Mouse (Mus musculus) embryo, embryonic 9.5 days (tissue): ENCODE results near the gene Ip6k2.

Source experiments
- DNase-seq: peaks from one replicate; pipeline ENCODE4 v3.0.0-alpha.2; 2017; ENCODE audit errors: extremely low spot score

Ip6k2 gene

DNA sequence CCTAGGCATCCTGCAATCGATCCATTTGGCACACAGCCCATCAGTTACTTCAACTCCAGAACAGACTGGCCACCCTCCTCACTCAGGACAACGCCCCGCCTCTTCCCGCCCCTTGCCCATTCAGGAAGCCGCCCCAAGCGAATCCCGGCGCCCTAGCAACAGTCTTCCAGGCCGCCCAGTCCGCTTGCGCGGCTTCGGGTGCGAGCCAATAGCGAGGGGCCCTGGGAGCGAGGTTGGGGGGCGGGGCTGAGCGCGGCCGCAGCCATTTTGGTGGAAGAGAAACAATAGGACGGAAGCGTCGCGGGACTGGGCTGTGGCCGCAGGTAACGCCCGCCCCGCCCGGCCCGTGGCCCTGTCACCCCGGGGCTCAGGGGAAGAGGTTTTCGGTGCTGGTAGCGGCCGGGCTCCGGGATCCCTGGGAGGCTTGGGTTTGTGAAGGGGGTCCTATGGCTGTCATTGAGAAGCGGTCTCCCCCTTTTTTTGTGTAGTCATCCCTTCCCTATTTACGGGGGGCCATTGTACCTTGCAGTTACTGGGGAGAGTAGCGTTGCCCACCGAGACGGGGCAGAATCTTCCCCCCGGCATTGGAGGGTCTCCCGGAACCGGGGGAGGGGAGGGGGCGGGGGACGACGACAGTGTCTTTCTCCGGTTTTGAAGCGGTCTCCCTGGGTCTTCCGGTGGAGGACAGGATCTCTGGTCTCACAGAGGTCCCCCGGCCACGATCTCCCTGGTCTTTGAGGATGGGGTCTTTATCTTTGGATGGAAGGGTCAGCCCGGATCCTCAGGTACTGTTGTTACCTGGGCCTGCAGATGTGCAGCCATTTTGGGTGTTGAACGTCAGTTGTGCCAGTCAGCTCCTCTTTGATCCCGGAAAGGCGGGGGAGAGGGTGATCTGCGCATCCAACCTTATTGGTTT, at the start of gene Ip6k2:
Gene Ip6k2 (plus strand): TSS at position 249 of the 916 bp plus-strand sequence.
- DNase-seq: peak; percentile 98

DNA sequence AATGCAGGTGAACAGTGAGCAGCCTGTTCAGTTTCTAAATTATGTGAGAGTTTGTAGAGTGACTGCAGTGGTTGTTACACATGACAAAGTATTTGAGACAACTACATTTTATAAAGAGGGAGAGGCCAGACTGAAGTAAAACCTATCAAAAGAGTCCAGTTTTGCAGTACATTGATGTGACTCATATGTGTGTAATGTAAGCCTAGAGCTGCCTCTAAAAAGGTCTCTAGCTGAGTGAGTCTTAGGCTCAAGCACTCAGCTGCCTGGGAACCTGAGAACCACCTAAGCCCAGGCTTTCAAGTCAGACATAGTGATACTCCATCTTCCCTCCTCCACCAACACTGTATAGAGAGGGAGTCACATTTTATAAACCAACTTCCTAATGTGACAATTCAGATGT, 49.0 kb upstream of the Ip6k2 start:
- no peak for DNase-seq

DNA sequence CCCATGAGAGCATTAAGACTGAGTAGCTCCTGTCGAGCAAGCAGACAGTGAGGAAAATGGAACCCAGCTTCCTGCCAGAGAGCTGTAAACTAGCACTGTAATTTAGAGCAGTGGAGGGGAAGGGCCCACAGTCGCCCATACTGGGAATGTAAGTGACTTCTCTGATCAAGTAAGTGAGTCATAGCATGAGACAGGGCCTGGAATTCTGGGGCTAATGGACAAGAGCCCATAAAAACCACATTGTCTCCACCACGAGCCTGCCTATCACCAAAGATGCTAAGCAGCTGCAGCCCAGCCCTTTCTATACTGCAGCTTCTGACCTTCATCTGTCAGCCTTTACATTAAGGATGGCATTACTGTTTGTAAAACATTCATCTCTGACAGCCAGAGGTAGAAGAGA, 44.4 kb upstream of the Ip6k2 start:
- no peak for DNase-seq

DNA sequence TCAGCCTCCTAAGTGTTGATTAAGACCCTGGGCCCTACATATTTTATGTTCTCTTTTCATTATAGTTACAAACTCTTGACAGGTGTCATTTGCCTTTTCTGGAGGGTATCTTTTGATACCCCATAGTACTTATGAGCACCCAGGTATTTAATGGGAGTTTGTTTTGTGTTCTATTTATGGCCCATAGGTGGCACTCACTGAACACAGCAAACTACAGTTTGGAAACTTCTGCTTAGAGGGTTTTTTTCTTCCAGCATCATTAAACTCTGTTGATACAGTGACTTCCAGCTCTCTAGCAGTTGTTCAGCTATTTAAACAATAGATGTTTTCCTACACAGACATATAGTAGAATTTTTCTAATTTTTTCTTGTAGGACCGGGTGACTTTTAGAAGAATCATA, 43.5 kb upstream of the Ip6k2 start:
- no peak for DNase-seq

DNA sequence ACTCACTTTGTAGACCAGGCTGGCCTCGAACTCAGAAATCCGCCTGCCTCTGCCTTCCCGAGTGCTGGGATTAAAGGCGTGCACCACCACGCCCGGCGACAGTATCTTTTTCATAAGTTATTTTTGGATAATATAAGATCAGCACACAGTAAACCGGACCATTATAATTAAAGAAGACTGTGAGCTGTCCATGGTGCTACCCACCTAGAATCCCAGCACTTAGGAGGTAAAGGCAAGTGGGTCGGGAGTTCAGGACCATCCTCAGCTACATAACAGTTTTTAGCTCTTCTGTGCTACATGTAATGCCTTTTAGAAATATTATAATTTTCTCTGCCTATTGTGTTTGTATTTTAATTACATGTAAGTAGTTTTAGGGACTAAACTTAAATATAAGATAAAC, 41.5 kb upstream of the Ip6k2 start:
- no peak for DNase-seq

DNA sequence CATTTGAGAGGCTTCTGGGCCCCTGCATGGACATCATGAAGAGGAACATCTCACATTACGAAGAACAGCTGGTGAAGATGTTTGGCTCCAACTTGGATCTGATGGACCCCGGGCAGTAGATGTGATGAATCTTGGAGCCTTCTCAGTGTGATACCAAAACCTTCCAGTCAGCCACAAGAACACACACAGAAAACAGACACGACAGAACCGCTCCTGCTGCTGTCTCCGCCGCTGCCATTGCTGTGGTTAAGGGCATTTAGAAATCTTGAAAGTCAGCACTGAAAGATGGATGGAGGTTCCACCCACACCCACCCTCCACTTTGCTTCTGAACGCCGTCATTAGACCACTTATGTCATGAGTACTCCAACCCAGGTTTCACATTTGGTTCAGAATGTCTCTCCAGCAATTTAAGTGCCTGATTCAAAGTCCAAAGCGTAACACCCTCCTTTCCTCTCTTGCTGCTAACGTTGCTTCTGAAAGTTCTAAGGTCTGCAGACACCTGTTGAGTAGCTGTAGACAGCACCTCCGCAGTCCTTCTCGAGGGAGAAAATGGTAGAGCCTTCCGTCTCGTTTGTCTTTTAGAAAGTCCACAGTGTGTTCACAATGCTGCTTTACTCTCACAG, 36.6 kb upstream of the Ip6k2 start:
- DNase-seq: no peak

DNA sequence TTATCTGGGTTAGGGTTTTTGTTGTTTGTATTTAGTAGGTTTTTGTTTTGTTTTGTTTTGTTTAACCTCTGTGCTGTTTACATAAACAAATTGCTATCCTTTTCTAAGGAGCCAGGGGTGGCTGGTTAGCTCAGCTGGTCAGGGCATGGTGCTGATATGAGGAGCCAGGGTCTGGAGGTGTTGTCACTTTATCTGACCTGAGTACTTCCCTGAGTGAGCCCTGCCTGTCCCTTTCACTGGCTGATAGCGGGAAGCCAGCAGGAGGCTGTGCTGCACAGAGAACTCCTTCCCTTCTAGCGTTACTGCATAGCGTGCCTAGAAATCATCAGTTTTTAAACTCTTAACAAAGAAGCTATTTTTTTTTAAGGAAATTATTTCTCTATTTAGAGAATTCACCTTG, 35.9 kb upstream of the Ip6k2 start:
- DNase-seq: no peak

DNA sequence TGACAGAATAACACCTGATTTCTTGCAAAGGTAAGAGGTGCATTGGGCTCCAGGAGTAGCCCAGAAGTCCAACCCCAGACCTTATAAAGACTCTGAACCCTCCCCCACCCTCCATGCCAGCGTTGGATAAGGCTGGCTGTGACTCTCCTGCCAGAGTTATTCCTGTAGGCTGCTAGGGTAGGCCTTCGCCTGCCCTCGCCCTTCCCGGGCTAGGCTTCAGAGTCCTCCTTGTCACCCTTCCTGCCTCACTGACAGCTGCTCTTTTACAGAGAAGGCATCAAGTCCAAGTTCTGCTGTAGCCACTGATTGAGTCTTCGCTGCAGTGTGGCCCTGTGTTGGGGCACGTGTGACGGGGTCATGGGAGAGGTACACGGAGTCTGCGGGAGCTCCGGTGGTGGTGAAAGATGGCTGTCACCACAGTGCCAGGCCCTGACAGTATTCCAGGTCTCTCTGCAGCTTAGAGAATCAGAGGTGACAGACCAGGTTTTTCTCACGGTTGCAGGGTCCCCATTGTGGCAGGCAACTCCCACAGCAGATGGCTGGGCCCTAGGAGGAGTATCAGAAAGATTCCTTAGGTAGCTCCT, 34.9 kb upstream of the Ip6k2 start:
- no peak for DNase-seq

DNA sequence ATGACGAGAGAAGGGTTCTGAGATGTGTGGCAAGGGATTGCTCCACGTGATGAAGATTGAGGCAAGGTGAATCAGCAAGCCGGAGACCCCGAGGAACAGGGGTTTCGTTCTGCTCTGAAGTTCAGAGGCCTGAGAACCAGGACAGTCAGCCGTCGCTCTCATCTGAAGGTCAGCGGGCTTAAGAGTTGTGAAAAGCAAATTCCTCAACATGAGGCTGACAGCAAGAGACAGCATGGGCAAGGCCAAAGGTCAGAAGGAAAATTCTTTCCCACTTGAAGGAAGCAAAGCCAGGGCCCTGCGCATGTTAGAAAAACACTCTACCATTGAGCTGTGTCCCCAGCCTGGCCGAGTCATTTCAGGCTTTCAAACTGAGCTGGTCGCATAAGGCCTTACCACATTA, 33.0 kb upstream of the Ip6k2 start:
- no peak for DNase-seq

DNA sequence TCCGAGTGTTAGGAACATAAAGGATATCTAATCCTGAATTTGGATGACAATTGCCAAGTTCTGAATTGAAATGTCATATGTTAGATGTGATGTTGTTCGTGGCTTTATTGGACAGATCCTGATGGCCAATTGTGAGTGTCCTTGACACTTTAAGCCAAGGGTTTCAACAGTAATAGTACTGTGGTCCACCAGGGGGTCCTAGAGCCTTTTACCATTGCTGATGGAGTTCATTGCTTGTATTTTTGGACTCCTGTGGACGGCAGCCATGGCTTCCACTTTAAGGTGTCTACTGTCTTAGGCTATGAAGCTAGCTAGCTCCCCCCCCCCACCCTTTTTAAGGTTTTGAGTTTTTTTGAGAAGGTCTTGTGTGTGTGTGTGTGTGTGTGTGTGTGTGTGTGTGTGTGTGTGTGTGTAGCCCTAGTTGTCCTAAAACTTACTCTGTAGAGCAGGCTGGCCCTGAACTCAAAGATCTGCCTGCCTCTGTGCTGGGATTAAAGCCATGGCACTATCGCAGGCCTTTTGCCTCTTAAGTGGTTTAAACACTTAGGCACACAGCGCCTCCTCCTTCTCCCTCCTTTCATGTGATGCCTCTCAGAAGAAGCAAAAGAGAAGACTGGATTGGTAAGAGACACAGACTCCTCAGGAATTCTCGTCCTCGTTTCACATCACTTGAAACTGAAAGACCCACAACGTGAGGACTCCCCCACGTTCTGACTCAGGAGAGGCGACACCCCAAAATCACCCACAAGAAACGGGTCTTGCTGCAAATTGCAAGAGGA, 31.3 kb upstream of the Ip6k2 start:
- DNase-seq: no peak

DNA sequence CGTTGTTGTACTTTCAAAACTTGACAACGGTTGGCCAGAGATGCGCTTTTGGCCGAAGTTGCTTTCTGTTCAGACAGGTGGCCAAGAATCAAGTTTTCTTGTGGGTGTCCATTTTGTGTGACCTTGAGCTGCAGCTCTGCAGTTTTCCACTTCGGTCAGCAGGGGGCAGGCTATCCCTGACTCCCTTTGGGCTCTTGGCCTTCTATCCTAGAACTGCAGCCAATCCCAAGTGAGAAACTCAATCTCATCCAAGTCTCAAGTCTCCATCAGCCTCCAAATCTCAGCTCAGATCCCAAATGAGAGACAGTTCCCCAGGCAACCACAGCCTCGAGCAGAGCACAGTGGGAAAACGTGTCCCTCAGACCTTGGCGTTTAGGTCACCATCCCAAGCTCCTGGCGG, 30.3 kb upstream of the Ip6k2 start:
- DNase-seq: peak; percentile 26

DNA sequence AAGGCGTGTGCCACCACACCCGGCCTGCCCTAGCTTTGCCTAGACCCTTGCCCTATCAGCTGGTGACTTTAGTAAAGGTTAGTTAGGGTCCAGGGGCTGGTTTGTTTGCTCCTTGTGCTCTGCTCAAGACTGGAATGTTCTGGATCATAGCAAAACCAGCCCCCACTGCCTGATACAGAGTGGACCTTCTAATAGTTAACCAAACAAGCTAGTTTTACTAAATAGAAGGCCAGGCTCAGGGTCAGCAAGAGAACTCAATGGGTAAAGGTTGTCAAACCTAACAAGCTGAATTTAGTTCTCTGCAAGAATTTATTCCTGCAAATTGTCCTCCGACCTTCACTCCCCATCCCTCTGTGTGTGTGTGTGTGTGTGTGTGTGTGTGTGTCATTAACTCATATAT, 29.6 kb upstream of the Ip6k2 start:
- DNase-seq: no peak

DNA sequence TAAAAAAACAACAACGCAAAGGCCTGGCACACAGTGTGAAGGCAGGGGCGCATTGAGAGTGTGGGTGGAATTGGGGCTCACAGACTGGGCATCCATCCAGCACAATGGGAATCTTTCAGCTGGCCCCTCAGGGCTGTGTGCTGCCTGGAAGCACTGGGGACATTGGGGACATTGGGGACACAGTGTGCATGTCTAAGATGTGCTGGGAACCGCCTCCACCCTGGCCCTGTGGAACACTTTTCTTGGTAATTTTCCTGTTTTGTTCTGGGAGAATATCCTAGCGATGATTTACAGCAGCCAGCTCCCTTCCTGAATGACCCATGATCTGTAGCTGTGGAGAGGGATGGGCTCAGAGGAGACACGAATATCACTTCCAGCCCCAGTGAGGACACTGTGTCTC, 29.2 kb upstream of the Ip6k2 start:
- DNase-seq: no peak

DNA sequence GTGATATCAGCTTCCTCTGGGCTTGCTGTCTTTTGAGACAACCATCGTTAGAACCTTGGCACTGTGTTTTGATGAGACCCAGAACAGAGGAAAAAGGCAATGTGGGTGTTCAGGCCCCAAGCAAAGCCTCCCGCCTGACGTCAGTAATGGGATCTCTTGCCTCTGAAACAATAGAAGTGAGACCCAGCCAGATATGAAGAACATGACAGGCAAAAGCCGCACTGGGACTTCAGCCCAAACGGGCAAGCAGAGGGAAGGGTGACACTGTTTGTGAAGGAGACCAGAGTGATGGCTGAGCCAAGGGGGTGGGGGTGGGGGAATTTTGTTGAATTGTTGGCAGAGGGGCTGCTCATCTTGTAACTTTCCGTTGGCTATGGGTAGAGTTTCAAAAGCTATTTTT, 26.2 kb upstream of the Ip6k2 start:
- no peak for DNase-seq

DNA sequence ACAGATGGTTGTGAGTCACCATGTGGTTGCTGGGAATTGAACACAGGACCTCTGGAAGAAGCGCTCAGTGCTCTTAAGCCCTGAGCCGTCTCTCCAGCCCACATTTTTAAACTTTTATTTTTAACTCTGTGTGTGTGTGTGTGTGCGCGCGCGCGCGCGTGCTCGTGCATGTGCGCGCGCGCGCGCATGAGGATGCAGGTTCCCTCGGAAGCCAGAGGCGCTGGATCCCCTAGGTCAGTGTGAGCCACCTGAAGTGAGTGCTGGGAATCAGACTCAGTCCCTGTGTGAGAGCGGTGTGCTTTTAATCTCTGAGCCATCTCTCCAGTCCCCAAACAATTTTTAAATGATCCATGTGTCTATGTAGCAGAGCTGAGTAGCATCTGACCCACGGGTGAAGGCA, 24.5 kb upstream of the Ip6k2 start:
- DNase-seq: no peak

DNA sequence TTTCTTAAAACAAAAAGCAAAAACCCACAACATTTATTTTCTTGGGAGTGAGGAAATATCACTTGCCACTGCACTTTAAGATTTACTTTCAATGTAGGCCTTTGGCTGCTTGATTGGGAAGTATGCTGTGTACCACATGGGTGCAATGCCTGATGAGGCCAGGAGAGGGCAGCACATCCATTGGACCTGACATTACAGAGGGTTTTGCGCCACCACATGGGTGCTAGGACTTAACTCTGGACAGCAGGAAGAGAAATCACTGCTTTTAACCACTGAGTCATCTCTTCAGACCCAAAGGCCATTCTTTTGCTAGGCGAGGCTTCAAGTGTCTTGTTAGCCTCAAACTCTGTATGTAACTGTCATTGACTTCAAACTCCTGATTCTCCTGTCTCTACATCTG, 23.8 kb upstream of the Ip6k2 start:
- peak; percentile 50 for DNase-seq

DNA sequence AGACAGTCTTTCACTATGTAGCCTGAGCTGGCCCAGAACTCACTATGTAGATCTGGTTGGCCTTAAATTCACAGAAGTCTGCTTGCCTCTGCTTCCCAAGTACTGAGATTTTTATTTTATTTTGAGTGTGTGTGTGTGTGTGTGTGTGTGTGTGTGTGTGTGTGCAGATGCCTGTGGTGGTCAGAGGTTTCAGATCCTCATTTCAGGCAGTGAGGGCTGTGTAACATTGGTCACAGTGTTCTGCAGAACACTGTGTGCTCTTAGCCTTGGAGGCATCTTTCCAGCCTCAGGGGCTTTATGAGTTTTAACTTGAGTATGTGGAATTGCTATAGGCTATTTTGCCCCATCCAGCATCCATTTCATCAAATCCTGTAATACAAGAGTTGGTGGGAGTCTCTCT, 22.0 kb upstream of the Ip6k2 start:
- no peak for DNase-seq

DNA sequence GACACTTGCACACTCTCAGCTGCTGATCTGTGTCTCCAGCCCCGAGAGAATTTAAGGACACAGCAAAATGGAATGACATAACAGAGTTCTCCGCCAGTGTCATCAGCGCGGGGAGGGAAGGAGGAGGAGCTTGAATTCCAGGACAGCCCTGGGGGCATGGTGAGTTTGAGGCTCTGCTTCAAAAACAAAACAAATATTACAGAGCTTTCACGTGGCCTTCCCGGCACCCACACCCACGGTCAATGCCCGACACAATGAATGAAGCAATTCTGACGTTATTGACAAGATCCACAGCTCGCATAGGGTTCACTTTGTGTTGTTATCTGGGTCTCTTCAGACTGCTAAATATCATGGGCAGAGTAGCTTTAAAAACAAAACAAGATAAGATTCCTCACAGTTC, 18.6 kb upstream of the Ip6k2 start:
- no peak for DNase-seq

DNA sequence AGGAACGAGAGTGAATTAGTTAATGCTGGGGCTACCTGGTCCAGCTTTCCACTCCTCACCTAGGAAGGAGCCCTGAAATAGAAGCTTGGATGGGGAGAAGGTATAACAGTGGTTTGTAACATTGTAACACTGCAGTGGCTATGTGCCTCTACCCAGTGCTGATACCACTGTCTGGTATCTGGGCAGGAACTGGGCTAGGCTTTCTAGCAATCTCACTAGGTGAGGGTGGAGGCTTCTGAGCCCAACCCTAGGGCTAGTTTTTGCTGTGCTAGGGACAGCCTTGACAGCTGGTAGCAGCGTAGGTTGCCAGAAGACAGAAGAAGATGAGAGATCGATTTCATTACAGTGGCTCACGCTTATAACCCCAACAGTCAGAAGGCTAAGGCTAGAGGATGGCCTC, 7.0 kb upstream of the Ip6k2 start:
- DNase-seq: no peak

DNA sequence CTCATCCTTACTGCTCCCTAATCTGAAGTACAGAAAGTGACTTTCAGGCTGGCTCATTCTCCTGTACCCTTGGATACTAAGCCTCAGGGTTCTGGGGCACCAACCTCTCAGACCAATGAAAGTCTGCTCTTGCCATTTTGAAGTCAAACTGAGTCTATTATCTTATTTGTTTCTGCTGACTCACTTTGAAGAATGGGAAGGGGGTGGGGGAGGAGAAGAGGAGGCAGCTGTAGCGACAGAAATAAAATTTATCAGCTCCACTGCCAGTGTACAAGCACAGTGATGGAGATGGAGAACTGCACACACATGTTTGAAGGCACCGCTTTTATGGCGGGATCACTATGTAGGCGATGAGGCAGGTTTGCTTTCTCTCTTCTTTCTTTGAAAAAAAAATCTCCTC, 6.3 kb upstream of the Ip6k2 start:
- no peak for DNase-seq

DNA sequence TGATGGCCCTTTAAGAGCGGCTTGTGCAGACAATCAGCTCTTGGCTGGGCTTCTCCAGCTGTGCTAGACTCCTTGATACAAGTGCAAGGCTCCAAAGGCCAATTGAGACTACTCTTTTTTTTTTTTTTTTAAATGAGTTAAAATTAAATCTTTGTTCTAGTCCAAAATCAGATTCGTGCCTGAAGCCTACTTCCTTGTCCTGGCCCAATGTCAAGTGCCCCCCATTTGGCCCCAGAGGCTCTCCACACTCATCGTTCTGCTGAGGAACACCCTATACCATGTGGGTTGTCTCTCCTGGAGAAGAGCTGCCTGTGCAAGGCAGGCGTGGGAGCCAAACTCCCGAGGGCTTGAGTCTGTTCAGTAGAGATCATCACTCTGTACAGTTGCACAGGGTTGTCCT, 2.6 kb upstream of the Ip6k2 start:
- no peak for DNase-seq

DNA sequence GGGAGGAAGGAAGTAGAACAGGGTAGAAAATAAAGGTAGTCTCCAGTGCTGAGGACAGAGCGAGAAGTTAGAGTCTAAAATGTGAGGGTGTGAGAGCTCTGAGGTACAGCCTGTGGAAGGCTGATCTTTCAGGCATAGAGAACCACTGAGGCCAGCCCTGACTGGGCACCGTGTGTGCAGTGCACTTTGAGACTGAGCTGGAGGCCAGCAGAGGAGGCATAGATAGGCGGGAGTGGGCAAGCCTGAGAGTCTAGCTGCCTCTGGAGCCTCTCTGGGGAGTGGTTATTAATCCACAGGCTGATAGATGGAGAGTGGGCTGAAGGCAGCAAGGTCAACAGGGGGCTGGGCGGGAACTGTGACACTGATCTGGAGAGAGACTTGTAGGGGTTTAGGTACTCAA, 1.7 kb upstream of the Ip6k2 start:
- no peak for DNase-seq
